Mouse (Mus musculus) testis, adult 2 months (tissue): ENCODE results near the gene 1700092M07Rik.

Experiments
- CTCF ChIP-seq: fragments of 200-500 bp; IDR thresholded peaks from 2 replicates; pipeline ENCODE4 v1.5.1; 2012; ENCODE audit warnings: low read depth, mild to moderate bottlenecking, inconsistent platforms, low read length, moderate library complexity; ENCODE audit not compliant: control insufficient read depth, insufficient read depth, insufficient replicate concordance
- POLR2A ChIP-seq: fragments of 200-500 bp; IDR thresholded peaks from 2 replicates; pipeline ENCODE4 v1.6.1; 2012; ENCODE audit warnings: low read depth, mild to moderate bottlenecking, inconsistent platforms, low read length, moderate library complexity; ENCODE audit not compliant: control insufficient read depth

GRCm38 (mm10) chr19:8710057-8710456 lies 30.5 kb upstream of the 1700092M07Rik start:
- TF ChIP-seq CTCF (no peak), POLR2A (no peak)
